Mouse (Mus musculus): Measurements from ENCODE around the gene Gorasp2.

Gorasp2 gene

GRCm38 (mm10) chr2:70660887-70661714 is at the start of gene Gorasp2:
Gorasp2 (plus strand) TSS chr2:70661576.
- peak; percentile 96 to 99 for DNase-seq

GRCm38 (mm10) chr2:70614745-70615351 is 46.5 kb upstream of the Gorasp2 start:
- DNase-seq: no peak

- no peak for DNase-seq
Measured at GRCm38 (mm10) chr2:70616076-70616475, 45.3 kb upstream of the Gorasp2 start.

- no peak for DNase-seq
Measured at GRCm38 (mm10) chr2:70616617-70617016, 44.8 kb upstream of the Gorasp2 start.

GRCm38 (mm10) chr2:70619232-70619835 is 42.0 kb upstream of the Gorasp2 start:
- DNase-seq: no peak

GRCm38 (mm10) chr2:70620225-70620624 is 41.2 kb upstream of the Gorasp2 start:
- DNase-seq: peak; percentile 30 to 33

- DNase-seq: no peak
Measured at GRCm38 (mm10) chr2:70622244-70622643, 39.1 kb upstream of the Gorasp2 start.

GRCm38 (mm10) chr2:70625761-70626160 is 35.6 kb upstream of the Gorasp2 start:
- no peak for DNase-seq

GRCm38 (mm10) chr2:70628397-70628796 is 33.0 kb upstream of the Gorasp2 start:
- no peak for DNase-seq

GRCm38 (mm10) chr2:70629339-70629761 is 32.0 kb upstream of the Gorasp2 start:
- DNase-seq: no peak

- no peak for DNase-seq
Measured at GRCm38 (mm10) chr2:70629921-70630320, 31.5 kb upstream of the Gorasp2 start.

- DNase-seq: no peak
Measured at GRCm38 (mm10) chr2:70631321-70631720, 30.1 kb upstream of the Gorasp2 start.

- no peak for DNase-seq
Measured at GRCm38 (mm10) chr2:70632412-70632811, 29.0 kb upstream of the Gorasp2 start.

- DNase-seq: no peak
Measured at GRCm38 (mm10) chr2:70634028-70634690, 27.2 kb upstream of the Gorasp2 start.

GRCm38 (mm10) chr2:70640968-70641367 is 20.4 kb upstream of the Gorasp2 start:
- DNase-seq: no peak

- DNase-seq: no peak
Measured at GRCm38 (mm10) chr2:70642971-70643565, 18.3 kb upstream of the Gorasp2 start.

GRCm38 (mm10) chr2:70645266-70645780 is 16.1 kb upstream of the Gorasp2 start:
- no peak for DNase-seq

GRCm38 (mm10) chr2:70647681-70648080 is 13.7 kb upstream of the Gorasp2 start:
- DNase-seq: no peak

GRCm38 (mm10) chr2:70648271-70648670 is 13.1 kb upstream of the Gorasp2 start:
- DNase-seq: no peak

- DNase-seq: no peak
Measured at GRCm38 (mm10) chr2:70649471-70649870, 11.9 kb upstream of the Gorasp2 start.

GRCm38 (mm10) chr2:70651820-70652219 is 9.6 kb upstream of the Gorasp2 start:
- no peak for DNase-seq

GRCm38 (mm10) chr2:70657083-70657482 is 4.3 kb upstream of the Gorasp2 start:
- no peak for DNase-seq

Data from cerebellum, adult 18-20 months (tissue).